Mouse (Mus musculus): ENCODE results near the gene Rrnad1.

DNA sequence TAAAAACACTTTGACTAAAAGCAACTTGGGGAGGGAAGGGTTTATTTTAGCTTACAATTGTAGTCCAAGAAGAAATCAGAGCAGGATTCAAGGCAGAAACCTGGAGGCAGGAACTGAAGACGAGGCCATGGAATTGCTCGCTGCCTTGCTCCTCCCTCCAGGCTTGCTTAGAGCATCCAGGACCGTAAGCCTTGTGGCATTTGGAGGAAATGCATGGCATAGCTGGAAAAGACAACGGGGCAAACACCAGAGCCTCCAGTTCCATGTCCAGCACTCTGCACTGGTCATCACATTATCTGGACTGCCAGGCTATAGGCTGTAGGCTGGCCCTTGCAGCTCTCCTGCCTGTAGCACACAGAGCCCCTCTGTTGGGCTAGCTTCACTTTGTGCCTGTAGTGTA is 4.0 kb upstream of the Rrnad1 start:
- TF ChIP-seq HCFC1 (IDR thresholded peaks at IDR 0.05; ENCODE audit: low read depth, low read length) = no peak
- TF ChIP-seq USF2 (IDR thresholded peaks at IDR 0.05; ENCODE audit: borderline replicate concordance in 1 of 2, insufficient read depth in 1 of 2, low read depth in 1 of 2, low read length in 2 of 2) = no peak
- TF ChIP-seq GABPA (IDR thresholded peaks at IDR 0.05; ENCODE audit: low read depth, low read length) = no peak
- no peak for TF ChIP-seq CTCF (IDR thresholded peaks at IDR 0.05 in 2 of 3, conservative IDR thresholded peaks at IDR 0.05 in 1 of 3; ENCODE audit: control insufficient read depth in 1 of 3, insufficient read depth in 1 of 3, low read depth in 2 of 3, low read length in 3 of 3, poor library complexity in 1 of 3, severe bottlenecking in 1 of 3)
- no peak for TF ChIP-seq POLR2A (IDR thresholded peaks at IDR 0.05; ENCODE audit: control insufficient read depth in 1 of 2, insufficient read depth in 1 of 2, low read depth in 1 of 2, low read length in 2 of 2, poor library complexity in 1 of 2)
- TF ChIP-seq EP300 (IDR thresholded peaks at IDR 0.05; ENCODE audit: low read depth in 1 of 2, low read length in 2 of 2) = no peak
- no peak for TF ChIP-seq MAZ (IDR thresholded peaks at IDR 0.05; ENCODE audit: low read depth, low read length)
- no peak for TF ChIP-seq GATA1 (IDR thresholded peaks at IDR 0.05; ENCODE audit: low read depth, low read length)
